Mouse (Mus musculus) thymus, adult 2 months (tissue): Measurements from ENCODE around the gene Pltp.

ENCODE experiments used
- CTCF ChIP-seq: fragments of 200-500 bp; IDR thresholded peaks from 2 replicates; pipeline ENCODE4 v1.5.1; 2012; ENCODE audit warnings: mild to moderate bottlenecking, control low read depth, low read length, moderate library complexity, borderline replicate concordance; ENCODE audit not compliant: control insufficient read depth, poor library complexity, insufficient read depth; ENCODE audit errors: extremely low read depth
- POLR2A ChIP-seq: fragments of 200-500 bp; IDR thresholded peaks from 2 replicates; pipeline ENCODE4 v1.6.1; 2012; ENCODE audit warnings: mild to moderate bottlenecking, low read length, control low read depth, moderate library complexity; ENCODE audit not compliant: control insufficient read depth, poor library complexity, insufficient read depth; ENCODE audit errors: extremely low read depth

DNA sequence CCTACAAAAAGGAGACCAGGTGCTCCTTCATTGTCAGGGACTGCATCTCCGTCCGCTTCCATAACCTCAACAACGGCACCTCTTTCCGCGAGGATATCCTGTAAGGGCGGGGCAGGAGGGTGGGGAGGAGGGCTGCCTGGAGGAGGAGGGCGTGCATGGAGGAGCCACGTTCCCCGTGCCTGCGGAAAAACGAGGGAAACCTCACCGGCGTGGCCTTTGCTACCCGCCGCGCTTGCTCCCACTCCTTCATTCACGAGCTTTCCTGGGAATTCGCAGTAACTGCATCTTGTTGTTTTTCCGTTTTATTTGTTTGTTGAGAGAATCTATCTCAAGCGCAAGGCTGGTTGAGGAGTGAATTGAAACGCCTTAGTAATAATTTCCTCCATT, 52.2 kb downstream of the Pltp start:
- TF ChIP-seq CTCF (no peak), POLR2A (no peak)
